Mouse (Mus musculus): Measurements from ENCODE around the gene Rtl1. TPM values are rescaled to one million over a fixed set of nuclear protein-coding genes. Genes with fewer than 3 reads are reported as not detected.
A peak's percentile ranks its signal among the peaks of the same experiment; 100 is the strongest.

Rtl1 gene
- polyA plus RNA-seq (2016; fragmentation: Nextera tagmentation; extraction: Ambion mirVana) = 0.53 and 0.89 TPM in 2 replicates

DNA sequence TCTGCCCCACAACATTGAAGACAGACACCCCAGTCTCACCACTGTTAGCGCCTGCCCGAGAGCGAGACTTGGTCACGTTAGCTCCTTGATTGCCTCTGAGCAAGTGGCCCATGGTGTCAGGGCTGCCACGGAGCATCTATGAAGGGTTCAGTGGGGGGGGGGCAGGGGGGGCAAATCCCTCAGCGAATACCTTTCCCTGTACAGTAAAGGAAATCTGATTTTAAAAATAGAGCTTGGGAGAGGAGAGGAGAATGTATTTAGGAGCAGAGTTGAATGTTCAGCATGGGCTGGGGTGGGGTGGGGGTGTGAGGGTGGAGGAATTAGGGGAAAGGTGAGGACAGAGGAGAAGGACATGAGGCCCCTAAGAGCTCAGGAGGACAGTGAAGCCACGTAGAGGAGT, at the start of gene Rtl1:
Rtl1 (minus strand) TSS at position 101 of the 400 bp plus-strand sequence.
- DNase-seq (ENCODE audit: low spot score) = no peak
- H3K27me3 ChIP-seq (ENCODE audit: low read depth, poor library complexity, severe bottlenecking) = peaks cover 23% of the 10 kb centered on the region; the same call in 1 of the 2 replicates
- H3K27ac ChIP-seq (replicated peaks) = no peak within 1 kb of the TSS
- 84% methylated on average over 7 of the region's 7 CpGs for WGBS
- peaks cover 69% of the 10 kb centered on the region for H3K36me3 ChIP-seq
- H3K4me1 ChIP-seq = peaks cover 17% of the 10 kb centered on the region
- no peaks in the 10 kb centered on the region for H3K9me3 ChIP-seq (replicated peaks)
- no peak within 1 kb of the TSS for H3K4me3 ChIP-seq

DNA sequence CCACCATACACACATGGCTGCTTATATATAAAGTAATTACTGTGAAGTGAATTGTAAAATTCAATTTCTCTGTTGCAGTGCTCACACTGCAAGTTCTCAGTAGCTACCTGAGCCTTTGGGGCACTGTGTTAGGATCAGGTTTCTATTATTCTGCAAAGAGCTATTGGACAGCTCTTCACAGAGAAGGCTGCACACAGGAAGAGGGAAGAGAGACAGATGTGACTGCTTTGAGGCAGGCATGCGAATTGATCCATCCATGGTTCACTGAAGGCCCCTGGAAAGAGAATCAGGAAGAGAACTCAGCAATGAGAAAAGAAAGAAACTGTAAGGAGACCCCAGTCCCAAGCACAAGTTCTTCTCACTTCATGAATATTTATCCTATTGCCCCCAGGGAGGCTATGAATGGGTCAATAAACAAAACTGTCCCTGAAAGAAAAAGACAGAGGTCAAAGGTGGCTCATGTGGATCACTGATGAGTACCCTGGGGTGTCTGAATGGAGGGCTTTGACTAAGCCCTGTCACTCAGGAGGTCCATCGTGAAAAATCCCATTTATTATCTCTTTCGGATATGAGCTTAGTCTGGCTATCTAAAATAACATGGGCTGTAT, 40.5 kb upstream of the Rtl1 start:
- Histone ChIP-seq H3K4me3 (no peak overlapping the region), H3K36me3 (peaks cover 26% of the 10 kb centered on the region; the same call in 1 of the 2 replicates), H3K27me3 (ENCODE audit: low read depth, poor library complexity, severe bottlenecking) (no peaks in the 10 kb centered on the region), H3K27ac (replicated peaks) (no peak overlapping the region; the same call in 1 of the 2 replicates), H3K4me1 (peaks cover 24% of the 10 kb centered on the region), H3K9me3 (replicated peaks) (no peaks in the 10 kb centered on the region)
- DNase-seq (ENCODE audit: low spot score) = peak; percentile 42
- WGBS = 11% methylated on average over 3 of the region's 3 CpGs

DNA sequence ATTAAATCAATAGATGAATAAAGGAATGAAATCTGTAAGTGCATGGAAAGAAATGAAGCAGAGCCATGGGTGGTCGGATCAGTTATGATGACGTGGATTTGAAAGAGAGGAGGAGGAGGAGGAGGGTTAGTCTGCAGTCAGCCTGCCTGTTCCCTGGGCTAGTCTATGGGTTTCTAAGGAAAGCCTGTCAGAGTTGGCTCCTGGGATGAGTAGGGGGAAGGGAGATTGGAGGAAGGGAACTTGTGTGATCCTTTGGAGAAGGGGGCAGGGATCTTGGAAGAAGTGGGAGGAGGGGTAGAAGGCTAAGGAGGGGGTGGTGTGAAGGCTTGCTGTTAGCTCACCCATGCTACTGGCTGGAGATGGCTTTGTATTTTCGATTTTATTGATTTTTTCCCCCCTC, 31.9 kb upstream of the Rtl1 start:
- Histone ChIP-seq H3K27ac (replicated peaks) (peak overlapping the region; percentile 61), H3K4me3 (no peak overlapping the region), H3K27me3 (ENCODE audit: low read depth, poor library complexity, severe bottlenecking) (no peaks in the 10 kb centered on the region), H3K4me1 (peaks cover 16% of the 10 kb centered on the region), H3K36me3 (peaks cover 26% of the 10 kb centered on the region), H3K9me3 (replicated peaks) (no peaks in the 10 kb centered on the region)
- DNase-seq (ENCODE audit: low spot score) = no peak
- 35% methylated on average over 3 of the region's 3 CpGs for WGBS

DNA sequence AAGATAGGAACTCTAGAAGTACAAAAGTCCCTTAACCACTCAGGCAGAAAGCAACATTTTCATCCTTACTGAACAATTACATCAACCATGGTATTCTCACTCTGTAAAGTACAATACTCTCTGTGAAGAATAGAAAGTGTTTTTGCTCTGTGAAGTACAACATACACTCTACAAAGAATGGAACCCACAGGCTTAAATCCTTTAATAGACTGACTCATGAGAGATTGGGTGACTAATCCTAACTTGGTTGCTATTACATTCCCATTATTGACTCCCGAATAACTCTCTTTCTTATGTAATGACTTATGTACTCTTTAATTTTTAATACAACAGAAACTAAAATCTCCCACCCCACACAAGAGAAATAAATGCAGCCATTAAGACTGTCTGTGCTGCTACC, 28.8 kb upstream of the Rtl1 start:
- Histone ChIP-seq H3K9me3 (replicated peaks) (no peaks in the 10 kb centered on the region), H3K27me3 (ENCODE audit: low read depth, poor library complexity, severe bottlenecking) (no peaks in the 10 kb centered on the region), H3K36me3 (peaks cover 31% of the 10 kb centered on the region), H3K4me3 (no peak overlapping the region), H3K27ac (replicated peaks) (no peak overlapping the region), H3K4me1 (peaks cover 16% of the 10 kb centered on the region)
- DNase-seq (ENCODE audit: low spot score) = no peak
- WGBS = 81% methylated on average over 1 of the region's 1 CpGs

GRCm38 (mm10) chr12:109626910-109627309, 26.8 kb upstream of the Rtl1 start:
- peaks cover 14% of the 10 kb centered on the region for H3K4me1 ChIP-seq
- H3K27ac ChIP-seq (replicated peaks) = no peak overlapping the region
- DNase-seq (ENCODE audit: low spot score) = no peak
- no peaks in the 10 kb centered on the region for H3K27me3 ChIP-seq (ENCODE audit: low read depth, poor library complexity, severe bottlenecking)
- H3K36me3 ChIP-seq = peaks cover 34% of the 10 kb centered on the region
- 93% methylated on average over 5 of the region's 5 CpGs for WGBS
- H3K4me3 ChIP-seq = no peak overlapping the region
- no peaks in the 10 kb centered on the region for H3K9me3 ChIP-seq (replicated peaks)

DNA sequence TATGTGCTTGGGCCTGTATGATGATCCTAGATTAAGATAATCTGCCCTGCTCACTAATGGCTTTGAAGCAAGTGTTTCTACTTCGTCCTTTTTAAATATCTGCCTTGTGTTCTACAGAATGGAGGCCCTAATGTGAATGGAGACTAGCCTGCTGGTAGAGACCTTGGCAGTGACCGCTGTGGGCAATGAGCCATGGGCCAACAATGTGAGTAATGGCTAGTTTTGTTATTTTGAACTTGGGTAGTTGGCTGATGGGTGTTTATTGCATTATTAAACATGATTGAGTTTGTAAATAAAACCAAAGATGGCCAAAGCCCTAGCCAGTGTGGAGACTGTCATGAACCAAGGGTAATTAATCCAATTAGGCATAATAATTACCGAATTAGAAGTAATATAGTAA, 20.1 kb upstream of the Rtl1 start:
- H3K27me3 ChIP-seq (ENCODE audit: low read depth, poor library complexity, severe bottlenecking) = peaks cover 8% of the 10 kb centered on the region; the same call in 1 of the 2 replicates
- H3K4me3 ChIP-seq = no peak overlapping the region
- H3K36me3 ChIP-seq = peaks cover 46% of the 10 kb centered on the region
- H3K9me3 ChIP-seq (replicated peaks) = peaks cover 2% of the 10 kb centered on the region; the same call in 1 of the 2 replicates
- DNase-seq (ENCODE audit: low spot score) = no peak
- peaks cover 25% of the 10 kb centered on the region for H3K4me1 ChIP-seq
- no peak overlapping the region for H3K27ac ChIP-seq (replicated peaks)
- 92% methylated on average over 3 of the region's 3 CpGs for WGBS

- Histone ChIP-seq H3K4me1 (peaks cover 34% of the 10 kb centered on the region), H3K27ac (replicated peaks) (no peak overlapping the region), H3K9me3 (replicated peaks) (peaks cover 8% of the 10 kb centered on the region; the same call in 1 of the 2 replicates), H3K4me3 (no peak overlapping the region), H3K36me3 (peaks cover 59% of the 10 kb centered on the region), H3K27me3 (ENCODE audit: low read depth, poor library complexity, severe bottlenecking) (peaks cover 26% of the 10 kb centered on the region)
- no peak for DNase-seq (ENCODE audit: low spot score)
- WGBS = 70% methylated on average over 14 of the region's 14 CpGs
Measured at GRCm38 (mm10) chr12:109617993-109618392, 17.9 kb upstream of the Rtl1 start.

DNA sequence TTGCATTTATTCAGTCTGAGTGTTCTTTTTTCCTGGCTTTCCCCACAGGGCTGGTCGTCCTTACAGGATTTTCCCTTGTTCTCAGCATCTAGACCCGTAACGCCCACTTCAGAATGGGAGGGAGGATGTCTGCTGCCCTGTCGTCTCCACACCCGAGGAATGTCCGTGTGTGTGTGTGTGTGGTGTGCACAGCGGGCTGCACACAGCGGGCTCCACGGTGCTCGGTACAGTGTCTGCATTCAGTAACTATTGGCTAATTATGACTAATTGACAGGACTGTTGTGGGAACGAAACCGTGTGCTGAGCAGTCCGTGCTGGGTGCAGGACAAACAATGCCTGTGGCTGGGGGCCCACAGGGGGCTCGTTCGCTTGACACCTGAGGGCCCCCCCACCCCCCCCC, 17.0 kb upstream of the Rtl1 start:
- Histone ChIP-seq H3K36me3 (peaks cover 66% of the 10 kb centered on the region), H3K27ac (replicated peaks) (peak overlapping the region; percentile 30; the same call in 1 of the 2 replicates), H3K27me3 (ENCODE audit: low read depth, poor library complexity, severe bottlenecking) (peaks cover 34% of the 10 kb centered on the region), H3K9me3 (replicated peaks) (peaks cover 9% of the 10 kb centered on the region), H3K4me3 (no peak overlapping the region), H3K4me1 (peaks cover 35% of the 10 kb centered on the region)
- 57% methylated on average over 15 of the region's 15 CpGs for WGBS
- DNase-seq (ENCODE audit: low spot score) = no peak

DNA sequence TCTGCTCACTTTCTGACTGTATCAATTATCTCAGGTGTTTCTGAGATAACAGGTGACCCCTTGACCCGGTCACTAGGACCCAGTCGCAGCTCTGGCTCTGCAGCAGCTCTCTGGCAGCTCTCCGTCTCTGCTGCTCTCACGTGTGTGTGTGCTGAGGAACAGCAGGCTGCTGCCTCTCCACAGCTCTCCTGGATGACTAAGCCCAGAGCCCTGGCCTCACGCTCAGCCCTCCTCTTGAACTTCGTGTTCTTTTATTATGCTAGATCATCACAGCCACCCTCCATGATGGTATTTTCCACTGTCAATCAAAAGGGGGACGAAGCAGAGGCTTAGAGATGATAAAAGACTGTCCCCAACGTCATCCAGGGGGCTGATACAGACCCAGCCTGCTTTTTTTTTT, 15.2 kb upstream of the Rtl1 start:
- H3K9me3 ChIP-seq (replicated peaks) = peaks cover 26% of the 10 kb centered on the region
- WGBS = 76% methylated on average over 8 of the region's 8 CpGs
- no peak overlapping the region for H3K4me3 ChIP-seq
- peaks cover 68% of the 10 kb centered on the region for H3K36me3 ChIP-seq
- peaks cover 35% of the 10 kb centered on the region for H3K4me1 ChIP-seq
- DNase-seq (ENCODE audit: low spot score) = no peak
- peaks cover 42% of the 10 kb centered on the region for H3K27me3 ChIP-seq (ENCODE audit: low read depth, poor library complexity, severe bottlenecking)
- H3K27ac ChIP-seq (replicated peaks) = no peak overlapping the region

DNA sequence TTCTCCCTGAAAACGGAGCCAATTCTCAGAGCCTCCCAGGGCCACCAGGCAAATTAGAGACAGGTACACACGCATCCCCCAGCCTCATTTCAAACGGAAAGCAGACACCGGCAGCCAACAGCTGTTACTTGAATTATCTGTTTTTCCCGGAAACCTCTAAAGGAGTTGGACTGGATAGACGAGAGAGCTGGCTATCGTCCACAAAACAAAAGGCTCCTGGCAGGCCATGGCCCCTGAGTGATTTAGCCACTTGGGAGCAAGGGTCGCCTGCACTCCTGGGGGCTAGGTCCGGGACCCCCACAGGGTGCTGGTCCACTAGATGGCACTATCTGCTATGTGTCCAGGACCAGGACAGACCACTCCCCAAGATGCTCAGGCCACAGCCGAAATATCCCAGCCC, 14.3 kb upstream of the Rtl1 start:
- Histone ChIP-seq H3K4me1 (peaks cover 35% of the 10 kb centered on the region), H3K27ac (replicated peaks) (no peak overlapping the region), H3K9me3 (replicated peaks) (peaks cover 36% of the 10 kb centered on the region), H3K27me3 (ENCODE audit: low read depth, poor library complexity, severe bottlenecking) (peaks cover 42% of the 10 kb centered on the region), H3K36me3 (peaks cover 76% of the 10 kb centered on the region), H3K4me3 (no peak overlapping the region; the same call in 1 of the 2 replicates)
- WGBS = 61% methylated on average over 10 of the region's 10 CpGs
- DNase-seq (ENCODE audit: low spot score) = no peak

- H3K36me3 ChIP-seq = peaks cover 88% of the 10 kb centered on the region
- H3K9me3 ChIP-seq (replicated peaks) = peaks cover 41% of the 10 kb centered on the region
- H3K4me3 ChIP-seq = peak overlapping the region; percentile 53
- DNase-seq (ENCODE audit: low spot score) = peak; percentile 43
- 60% methylated on average over 34 of the region's 34 CpGs for WGBS
- H3K27me3 ChIP-seq (ENCODE audit: low read depth, poor library complexity, severe bottlenecking) = peaks cover 42% of the 10 kb centered on the region
- peak overlapping the region; percentile 80 for H3K27ac ChIP-seq (replicated peaks)
- peaks cover 35% of the 10 kb centered on the region for H3K4me1 ChIP-seq
Measured at GRCm38 (mm10) chr12:109612392-109613385, 12.6 kb upstream of the Rtl1 start.

DNA sequence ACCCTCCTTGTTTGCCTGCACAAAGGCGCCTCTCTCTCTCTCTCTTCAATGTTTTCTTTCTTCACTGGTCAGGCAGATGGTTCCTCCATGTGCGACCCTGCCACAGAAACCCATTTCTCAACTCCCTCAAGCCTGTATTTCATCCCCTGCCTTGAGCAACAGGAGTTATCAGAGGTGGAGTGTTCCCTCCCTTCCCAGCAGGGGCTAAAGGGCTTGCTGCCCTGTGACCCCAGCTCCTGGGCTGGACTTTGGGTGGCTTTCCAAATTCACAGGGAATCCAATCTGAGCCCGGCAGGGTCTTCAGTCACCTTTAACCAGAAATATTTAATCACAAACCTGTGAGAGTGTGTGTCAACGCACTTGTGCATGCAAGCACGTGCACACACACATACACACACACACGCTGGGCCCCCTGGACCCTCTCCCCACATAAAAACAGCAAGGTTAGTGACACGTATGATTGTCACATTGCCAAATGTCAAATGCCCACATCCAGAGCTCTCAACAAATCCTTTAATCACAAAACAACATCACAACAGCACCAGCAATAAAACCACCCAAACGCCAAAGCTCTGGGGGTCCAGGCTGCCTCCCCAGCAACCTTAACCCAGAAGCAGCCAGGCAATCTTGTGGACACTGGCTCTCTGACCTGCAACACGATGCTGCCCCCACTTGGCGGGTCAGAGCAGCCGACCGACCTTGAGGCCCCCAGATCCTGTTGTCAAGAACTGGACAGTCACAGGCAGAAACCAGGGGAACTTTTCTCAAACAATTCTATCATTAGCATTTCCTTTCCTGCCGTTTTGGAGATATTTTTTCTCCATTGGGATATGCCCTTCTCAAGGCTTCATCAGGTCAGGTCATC, 8.7 kb upstream of the Rtl1 start:
- 50% methylated on average over 13 of the region's 13 CpGs for WGBS
- peaks cover 34% of the 10 kb centered on the region for H3K27me3 ChIP-seq (ENCODE audit: low read depth, poor library complexity, severe bottlenecking)
- H3K27ac ChIP-seq (replicated peaks) = peak overlapping the region; percentile 69
- no peak for DNase-seq (ENCODE audit: low spot score)
- peaks cover 55% of the 10 kb centered on the region for H3K4me1 ChIP-seq
- H3K4me3 ChIP-seq = no peak overlapping the region
- peaks cover 92% of the 10 kb centered on the region for H3K36me3 ChIP-seq
- peaks cover 33% of the 10 kb centered on the region for H3K9me3 ChIP-seq (replicated peaks)
